Mouse (Mus musculus) neural tube, embryonic 11.5 days (tissue): ENCODE data around the gene Rabgap1l. TPM values are rescaled to one million over a fixed set of nuclear protein-coding genes. Genes with fewer than 3 reads are reported as not detected.

ENCODE experiments used
- ATAC-seq: fragments of 200-750 bp; cut with Nextera tagmentation; 2 replicates; pipeline ENCODE4 v1.8.0; 2017; ENCODE audit warnings: moderate number of reproducible peaks, mild to moderate bottlenecking, moderate TSS enrichment, moderate library complexity; ENCODE audit not compliant: insufficient read depth, low FRiP score, low TSS enrichment
- DNase-seq: peaks from one replicate; pipeline ENCODE4 v3.0.0-alpha.2; 2015; ENCODE audit warnings: low spot score
- H3K27ac ChIP-seq: fragments of 300-500 bp; sonication (generic); 2 replicates; pipeline ENCODE4 v1.5.1; 2014; ENCODE audit warnings: low read depth, mild to moderate bottlenecking, low read length
- H3K27me3 ChIP-seq: fragments of 300-500 bp; sonication (generic); 2 replicates; pipeline ENCODE4 v1.6.1; 2014; ENCODE audit warnings: mild to moderate bottlenecking, low read length, mixed read lengths; ENCODE audit not compliant: control insufficient read depth, insufficient read depth
- H3K36me3 ChIP-seq: fragments of 300-500 bp; sonication (generic); 2 replicates; pipeline ENCODE4 v1.6.1; 2014; ENCODE audit warnings: mild to moderate bottlenecking, low read length, moderate library complexity, mixed read lengths; ENCODE audit not compliant: control insufficient read depth, insufficient read depth
- H3K4me1 ChIP-seq: fragments of 300-500 bp; sonication (generic); 2 replicates; pipeline ENCODE4 v1.6.1; 2014; ENCODE audit warnings: low read length, mixed read lengths; ENCODE audit not compliant: control insufficient read depth, insufficient read depth
- H3K4me2 ChIP-seq: fragments of 300-500 bp; sonication (generic); 2 replicates; pipeline ENCODE4 v1.6.1; 2014; ENCODE audit warnings: low read depth, mild to moderate bottlenecking, moderate library complexity
- H3K4me3 ChIP-seq: fragments of 300-500 bp; sonication (generic); 2 replicates; pipeline ENCODE4 v1.5.1; 2014; ENCODE audit warnings: low read depth, low read length
- H3K9ac ChIP-seq: fragments of 300-500 bp; sonication (generic); 2 replicates; pipeline ENCODE4 v1.6.1; 2014; ENCODE audit warnings: mild to moderate bottlenecking, low read length
- H3K9me3 ChIP-seq: fragments of 300-500 bp; sonication (generic); 2 replicates; pipeline ENCODE4 v1.6.1; 2016; ENCODE audit warnings: low read length; ENCODE audit not compliant: control insufficient read depth
- WGBS: fragments of 180-500 bp; shearing (Covaris S2); extraction: QIAGEN DNeasy Blood & Tissue Kit; methylation state at CpG from one replicate; pipeline ENCODE4 v1.1.7; 2014; 5-methylcytosine and 5-hydroxymethylcytosine counted together
- polyA plus RNA-seq: library from polyadenylated mRNA; unstranded; fragments of >200 nt; fragmentation: Nextera tagmentation; extraction: Ambion mirVana; gene quantifications from 2 replicates; pipeline ENCODE4 v1.2.1, GENCODE M21; 2014

The Rabgap1l gene
- polyA plus RNA-seq, 1 experiment from 2014 or later, result 14.1 TPM

- ATAC-seq (no peak), DNase-seq (no peak)
- H3K27me3 ChIP-seq, result no peaks in the 10 kb centered on the region
- WGBS, result 87% methylated on average over 4 of the region's 4 CpGs
- no peak overlapping the region for H3K27ac ChIP-seq
- H3K4me2 ChIP-seq, result no peak overlapping the region
- H3K4me1 ChIP-seq, result no peaks in the 10 kb centered on the region
- H3K36me3 ChIP-seq, result no peaks in the 10 kb centered on the region
- no peak overlapping the region for H3K9ac ChIP-seq
- H3K4me3 ChIP-seq, result no peak overlapping the region
- H3K9me3 ChIP-seq, result no peaks in the 10 kb centered on the region
Observed at GRCm38 (mm10) chr1:160576124-160576523, 216.9 kb downstream of the Rabgap1l start.

- ATAC-seq (no peak), DNase-seq (no peak)
- WGBS, result 81% methylated on average over 4 of the region's 4 CpGs
- H3K27me3 ChIP-seq, result no peaks in the 10 kb centered on the region
- no peak overlapping the region for H3K4me3 ChIP-seq
- no peak overlapping the region for H3K27ac ChIP-seq
- no peaks in the 10 kb centered on the region for H3K36me3 ChIP-seq
- H3K4me2 ChIP-seq, result no peak overlapping the region
- no peak overlapping the region for H3K9ac ChIP-seq
- no peaks in the 10 kb centered on the region for H3K4me1 ChIP-seq
- H3K9me3 ChIP-seq, result no peaks in the 10 kb centered on the region
Observed at GRCm38 (mm10) chr1:160574039-160574438, 219.0 kb downstream of the Rabgap1l start.

GRCm38 (mm10) chr1:160566458-160566857, 226.6 kb downstream of the Rabgap1l start:
- Histone ChIP-seq H3K9me3 (no peaks in the 10 kb centered on the region), H3K9ac (no peak overlapping the region), H3K4me2 (no peak overlapping the region), H3K36me3 (no peaks in the 10 kb centered on the region), H3K4me3 (no peak overlapping the region), H3K27ac (no peak overlapping the region), H3K4me1 (no peaks in the 10 kb centered on the region), H3K27me3 (no peaks in the 10 kb centered on the region)
- no peak for ATAC-seq
- DNase-seq, result no peak
- 41% methylated on average over 4 of the region's 4 CpGs for whole genome bisulfite sequencing

GRCm38 (mm10) chr1:160561381-160561780, 231.6 kb downstream of the Rabgap1l start:
- Histone ChIP-seq H3K9me3 (no peaks in the 10 kb centered on the region), H3K4me3 (no peak overlapping the region), H3K9ac (no peak overlapping the region), H3K27ac (no peak overlapping the region), H3K27me3 (no peaks in the 10 kb centered on the region), H3K4me2 (no peak overlapping the region), H3K4me1 (no peaks in the 10 kb centered on the region), H3K36me3 (no peaks in the 10 kb centered on the region)
- ATAC-seq (no peak), DNase-seq (peak; percentile 20)
- 68% methylated on average over 1 of the region's 1 CpGs for WGBS

GRCm38 (mm10) chr1:160550636-160551035, 242.4 kb downstream of the Rabgap1l start:
- Histone ChIP-seq H3K9me3 (no peaks in the 10 kb centered on the region), H3K27ac (no peak overlapping the region), H3K36me3 (no peaks in the 10 kb centered on the region), H3K4me1 (no peaks in the 10 kb centered on the region; the same call in 1 of the 2 replicates), H3K27me3 (no peaks in the 10 kb centered on the region), H3K4me3 (no peak overlapping the region), H3K9ac (no peak overlapping the region), H3K4me2 (no peak overlapping the region)
- WGBS, result 81% methylated on average over 1 of the region's 1 CpGs
- DNase-seq (no peak), ATAC-seq (no peak)

- H3K27ac ChIP-seq, result no peak overlapping the region
- no peak overlapping the region for H3K9ac ChIP-seq
- DNase-seq (no peak), ATAC-seq (peak; percentile 31; the same call in 1 of the 2 replicates)
- no peak overlapping the region for H3K4me3 ChIP-seq
- H3K4me1 ChIP-seq, result no peaks in the 10 kb centered on the region; the same call in 1 of the 2 replicates
- H3K36me3 ChIP-seq, result no peaks in the 10 kb centered on the region
- no peaks in the 10 kb centered on the region for H3K27me3 ChIP-seq
- 44% methylated on average over 4 of the region's 4 CpGs for WGBS
- no peak overlapping the region for H3K4me2 ChIP-seq
- H3K9me3 ChIP-seq, result no peaks in the 10 kb centered on the region
Observed at GRCm38 (mm10) chr1:160547934-160548876, 244.8 kb downstream of the Rabgap1l start.

- 93% methylated on average over 8 of the region's 8 CpGs for WGBS
- ATAC-seq, result no peak
- H3K27ac ChIP-seq, result no peak overlapping the region
Observed at GRCm38 (mm10) chr1:160535649-160536048, 257.4 kb downstream of the Rabgap1l start.

GRCm38 (mm10) chr1:160534571-160535335, 258.3 kb downstream of the Rabgap1l start:
- no peak overlapping the region for H3K4me3 ChIP-seq
- ATAC-seq (peak; percentile 58), DNase-seq (no peak)
- no peaks in the 10 kb centered on the region for H3K9me3 ChIP-seq
- H3K36me3 ChIP-seq, result no peaks in the 10 kb centered on the region
- no peaks in the 10 kb centered on the region for H3K27me3 ChIP-seq
- no peak overlapping the region for H3K27ac ChIP-seq
- no peak overlapping the region for H3K9ac ChIP-seq
- 79% methylated on average over 2 of the region's 2 CpGs for WGBS
- H3K4me1 ChIP-seq, result no peaks in the 10 kb centered on the region
- H3K4me2 ChIP-seq, result no peak overlapping the region

More at GRCm38 (mm10) chr1:160535649-160536048, 257.4 kb downstream of the Rabgap1l start:
- DNase-seq, result no peak
- no peaks in the 10 kb centered on the region for H3K9me3 ChIP-seq
- no peak overlapping the region for H3K4me2 ChIP-seq
- H3K27me3 ChIP-seq, result no peaks in the 10 kb centered on the region
- H3K4me3 ChIP-seq, result no peak overlapping the region
- no peaks in the 10 kb centered on the region for H3K36me3 ChIP-seq
- H3K9ac ChIP-seq, result no peak overlapping the region
- no peaks in the 10 kb centered on the region for H3K4me1 ChIP-seq
